Mouse (Mus musculus): ENCODE data around the gene Vdac1. TPM values are rescaled to one million over a fixed set of nuclear protein-coding genes. Genes with fewer than 3 reads are reported as not detected.
"Not testable (repeated sequence)": the region's sequence is repeated elsewhere in the genome, so short reads cannot be mapped to it uniquely, and the experiment has no call there.

Vdac1 gene
- polyA plus RNA-seq, 1 experiment from 2014 or later: 265 TPM

- ATAC-seq (ENCODE audit: low FRiP score, low TSS enrichment): no peak
- 86% methylated on average over 7 of the region's 7 CpGs for WGBS
- H3K27ac ChIP-seq (ENCODE audit: low read depth, low read length): no peak overlapping the region
- H3K9ac ChIP-seq (ENCODE audit: low read depth, low read length): no peak overlapping the region
- no peak overlapping the region for H3K4me3 ChIP-seq (ENCODE audit: low read length)
- no peaks in the 10 kb centered on the region for H3K27me3 ChIP-seq (ENCODE audit: control insufficient read depth, insufficient read depth, low read length)
- H3K9me3 ChIP-seq (ENCODE audit: control insufficient read depth, low read length): no peaks in the 10 kb centered on the region
- H3K36me3 ChIP-seq (ENCODE audit: control insufficient read depth, insufficient read depth, low read length): peaks cover 46% of the 10 kb centered on the region
- no peak overlapping the region for H3K4me2 ChIP-seq (replicated peaks; ENCODE audit: low read depth, low read length)
- H3K4me1 ChIP-seq (ENCODE audit: control insufficient read depth, insufficient read depth, low read length): no peaks in the 10 kb centered on the region
Measured at GRCm38 (mm10) chr11:52373841-52374240, 13.2 kb downstream of the Vdac1 start.

- H3K27me3 ChIP-seq (ENCODE audit: control insufficient read depth, insufficient read depth, low read length): no peaks in the 10 kb centered on the region
- H3K4me2 ChIP-seq (replicated peaks; ENCODE audit: low read depth, low read length): no peak overlapping the region
- no peaks in the 10 kb centered on the region for H3K9me3 ChIP-seq (ENCODE audit: control insufficient read depth, low read length)
- H3K4me1 ChIP-seq (ENCODE audit: control insufficient read depth, insufficient read depth, low read length): no peaks in the 10 kb centered on the region
- H3K36me3 ChIP-seq (ENCODE audit: control insufficient read depth, insufficient read depth, low read length): peaks cover 51% of the 10 kb centered on the region
- H3K4me3 ChIP-seq (ENCODE audit: low read length): no peak overlapping the region
- 55% methylated on average over 6 of the region's 6 CpGs for WGBS
- no peak overlapping the region for H3K9ac ChIP-seq (ENCODE audit: low read depth, low read length)
- ATAC-seq (ENCODE audit: low FRiP score, low TSS enrichment): no peak
- H3K27ac ChIP-seq (ENCODE audit: low read depth, low read length): no peak overlapping the region
Measured at GRCm38 (mm10) chr11:52374340-52374739, 13.7 kb downstream of the Vdac1 start.

GRCm38 (mm10) chr11:52377579-52377978 lies 16.9 kb downstream of the Vdac1 start:
- ATAC-seq (ENCODE audit: low FRiP score, low TSS enrichment): no peak
- H3K36me3 ChIP-seq (ENCODE audit: control insufficient read depth, insufficient read depth, low read length): peaks cover 82% of the 10 kb centered on the region
- no peak overlapping the region for H3K4me3 ChIP-seq (ENCODE audit: low read length)
- H3K4me1 ChIP-seq (ENCODE audit: control insufficient read depth, insufficient read depth, low read length): no peaks in the 10 kb centered on the region
- H3K4me2 ChIP-seq (replicated peaks; ENCODE audit: low read depth, low read length): no peak overlapping the region
- no peaks in the 10 kb centered on the region for H3K9me3 ChIP-seq (ENCODE audit: control insufficient read depth, low read length)
- H3K27me3 ChIP-seq (ENCODE audit: control insufficient read depth, insufficient read depth, low read length): no peaks in the 10 kb centered on the region
- no peak overlapping the region for H3K9ac ChIP-seq (ENCODE audit: low read depth, low read length)
- H3K27ac ChIP-seq (ENCODE audit: low read depth, low read length): no peak overlapping the region
- 96% methylated on average over 4 of the region's 4 CpGs for WGBS

- 86% methylated on average over 3 of the region's 3 CpGs for WGBS
- peaks cover 97% of the 10 kb centered on the region for H3K36me3 ChIP-seq (ENCODE audit: control insufficient read depth, insufficient read depth, low read length)
- no peak overlapping the region for H3K4me3 ChIP-seq (ENCODE audit: low read length)
- H3K4me2 ChIP-seq (replicated peaks; ENCODE audit: low read depth, low read length): no peak overlapping the region
- H3K27me3 ChIP-seq (ENCODE audit: control insufficient read depth, insufficient read depth, low read length): no peaks in the 10 kb centered on the region
- H3K9me3 ChIP-seq (ENCODE audit: control insufficient read depth, low read length): no peaks in the 10 kb centered on the region
- no peak overlapping the region for H3K27ac ChIP-seq (ENCODE audit: low read depth, low read length)
- H3K4me1 ChIP-seq (ENCODE audit: control insufficient read depth, insufficient read depth, low read length): no peaks in the 10 kb centered on the region
- ATAC-seq (ENCODE audit: low FRiP score, low TSS enrichment): no peak
- no peak overlapping the region for H3K9ac ChIP-seq (ENCODE audit: low read depth, low read length)
Measured at GRCm38 (mm10) chr11:52379241-52379640, 18.6 kb downstream of the Vdac1 start.

- H3K9me3 ChIP-seq (ENCODE audit: control insufficient read depth, low read length): no peaks in the 10 kb centered on the region
- 91% methylated on average over 14 of the region's 14 CpGs for WGBS
- no peak overlapping the region for H3K27ac ChIP-seq (ENCODE audit: low read depth, low read length)
- H3K27me3 ChIP-seq (ENCODE audit: control insufficient read depth, insufficient read depth, low read length): no peaks in the 10 kb centered on the region
- H3K4me2 ChIP-seq (replicated peaks; ENCODE audit: low read depth, low read length): no peak overlapping the region
- H3K4me3 ChIP-seq (ENCODE audit: low read length): no peak overlapping the region
- no peak overlapping the region for H3K9ac ChIP-seq (ENCODE audit: low read depth, low read length)
- no peak for ATAC-seq (ENCODE audit: low FRiP score, low TSS enrichment)
- H3K36me3 ChIP-seq (ENCODE audit: control insufficient read depth, insufficient read depth, low read length): peaks cover 97% of the 10 kb centered on the region
- H3K4me1 ChIP-seq (ENCODE audit: control insufficient read depth, insufficient read depth, low read length): no peaks in the 10 kb centered on the region
Measured at GRCm38 (mm10) chr11:52383741-52384140, 23.1 kb downstream of the Vdac1 start.

- H3K9ac ChIP-seq (ENCODE audit: low read depth, low read length): no peak overlapping the region
- H3K36me3 ChIP-seq (ENCODE audit: control insufficient read depth, insufficient read depth, low read length): peaks cover 96% of the 10 kb centered on the region
- H3K4me1 ChIP-seq (ENCODE audit: control insufficient read depth, insufficient read depth, low read length): no peaks in the 10 kb centered on the region
- H3K4me2 ChIP-seq (replicated peaks; ENCODE audit: low read depth, low read length): no peak overlapping the region
- H3K27ac ChIP-seq (ENCODE audit: low read depth, low read length): no peak overlapping the region
- 61% methylated on average over 3 of the region's 3 CpGs for WGBS
- no peaks in the 10 kb centered on the region for H3K27me3 ChIP-seq (ENCODE audit: control insufficient read depth, insufficient read depth, low read length)
- ATAC-seq (ENCODE audit: low FRiP score, low TSS enrichment): no peak
- no peaks in the 10 kb centered on the region for H3K9me3 ChIP-seq (ENCODE audit: control insufficient read depth, low read length)
- H3K4me3 ChIP-seq (ENCODE audit: low read length): no peak overlapping the region
Measured at GRCm38 (mm10) chr11:52384667-52385066, 24.0 kb downstream of the Vdac1 start.

GRCm38 (mm10) chr11:52386892-52387291 lies 26.2 kb downstream of the Vdac1 start:
- peaks cover 88% of the 10 kb centered on the region for H3K36me3 ChIP-seq (ENCODE audit: control insufficient read depth, insufficient read depth, low read length)
- H3K9me3 ChIP-seq (ENCODE audit: control insufficient read depth, low read length): no peaks in the 10 kb centered on the region
- no peak overlapping the region for H3K27ac ChIP-seq (ENCODE audit: low read depth, low read length)
- H3K27me3 ChIP-seq (ENCODE audit: control insufficient read depth, insufficient read depth, low read length): no peaks in the 10 kb centered on the region
- H3K4me2 ChIP-seq (replicated peaks; ENCODE audit: low read depth, low read length): no peak overlapping the region
- 91% methylated on average over 3 of the region's 3 CpGs for WGBS
- no peaks in the 10 kb centered on the region for H3K4me1 ChIP-seq (ENCODE audit: control insufficient read depth, insufficient read depth, low read length)
- no peak overlapping the region for H3K9ac ChIP-seq (ENCODE audit: low read depth, low read length)
- no peak overlapping the region for H3K4me3 ChIP-seq (ENCODE audit: low read length)
- ATAC-seq (ENCODE audit: low FRiP score, low TSS enrichment): no peak

- H3K36me3 ChIP-seq (ENCODE audit: control insufficient read depth, insufficient read depth, low read length): peaks cover 75% of the 10 kb centered on the region
- H3K4me2 ChIP-seq (replicated peaks; ENCODE audit: low read depth, low read length): no peak overlapping the region
- no peak for ATAC-seq (ENCODE audit: low FRiP score, low TSS enrichment)
- H3K4me1 ChIP-seq (ENCODE audit: control insufficient read depth, insufficient read depth, low read length): no peaks in the 10 kb centered on the region
- H3K27ac ChIP-seq (ENCODE audit: low read depth, low read length): no peak overlapping the region
- H3K9me3 ChIP-seq (ENCODE audit: control insufficient read depth, low read length): no peaks in the 10 kb centered on the region
- no peak overlapping the region for H3K9ac ChIP-seq (ENCODE audit: low read depth, low read length)
- 76% methylated on average over 12 of the region's 12 CpGs for WGBS
- H3K4me3 ChIP-seq (ENCODE audit: low read length): no peak overlapping the region
- no peaks in the 10 kb centered on the region for H3K27me3 ChIP-seq (ENCODE audit: control insufficient read depth, insufficient read depth, low read length)
Measured at GRCm38 (mm10) chr11:52388150-52388549, 27.5 kb downstream of the Vdac1 start.

- ATAC-seq (ENCODE audit: low FRiP score, low TSS enrichment); H3K27ac ChIP-seq (ENCODE audit: low read depth, low read length); H3K27me3 ChIP-seq (ENCODE audit: control insufficient read depth, insufficient read depth, low read length); H3K4me2 ChIP-seq (replicated peaks; ENCODE audit: low read depth, low read length); H3K4me3 ChIP-seq (ENCODE audit: low read length); H3K9ac ChIP-seq (ENCODE audit: low read depth, low read length); H3K4me1 ChIP-seq (ENCODE audit: control insufficient read depth, insufficient read depth, low read length); H3K9me3 ChIP-seq (ENCODE audit: control insufficient read depth, low read length): not testable (repeated sequence)
- 96% methylated on average over 5 of the region's 5 CpGs for WGBS
- peaks cover 67% of the 10 kb centered on the region for H3K36me3 ChIP-seq (ENCODE audit: control insufficient read depth, insufficient read depth, low read length)
Measured at GRCm38 (mm10) chr11:52388979-52389378, 28.3 kb downstream of the Vdac1 start.

- Histone ChIP-seq H3K27me3 (ENCODE audit: control insufficient read depth, insufficient read depth, low read length) (no peaks in the 10 kb centered on the region), H3K27ac (ENCODE audit: low read depth, low read length) (no peak overlapping the region), H3K9me3 (ENCODE audit: control insufficient read depth, low read length) (no peaks in the 10 kb centered on the region), H3K4me1 (ENCODE audit: control insufficient read depth, insufficient read depth, low read length) (no peaks in the 10 kb centered on the region), H3K9ac (ENCODE audit: low read depth, low read length) (no peak overlapping the region), H3K4me3 (ENCODE audit: low read length) (no peak overlapping the region), H3K36me3 (ENCODE audit: control insufficient read depth, insufficient read depth, low read length) (peaks cover 57% of the 10 kb centered on the region), H3K4me2 (replicated peaks; ENCODE audit: low read depth, low read length) (no peak overlapping the region)
- no peak for ATAC-seq (ENCODE audit: low FRiP score, low TSS enrichment)
- WGBS: 90% methylated on average over 7 of the region's 7 CpGs
Measured at GRCm38 (mm10) chr11:52389933-52390332, 29.3 kb downstream of the Vdac1 start.

Data from kidney, embryonic 14.5 days (tissue).